Mouse (Mus musculus): ENCODE data around the gene Gm17364. TPM values are rescaled to one million over a fixed set of nuclear protein-coding genes. Genes with fewer than 3 reads are reported as not detected.
A peak's percentile ranks its signal among the peaks of the same experiment; 100 is the strongest.
"Not testable (repeated sequence)": the region's sequence is repeated elsewhere in the genome, so short reads cannot be mapped to it uniquely, and the experiment has no call there.

Gm17364 gene
- polyA plus RNA-seq, 1 experiment from 2014 or later, result not detected

DNA sequence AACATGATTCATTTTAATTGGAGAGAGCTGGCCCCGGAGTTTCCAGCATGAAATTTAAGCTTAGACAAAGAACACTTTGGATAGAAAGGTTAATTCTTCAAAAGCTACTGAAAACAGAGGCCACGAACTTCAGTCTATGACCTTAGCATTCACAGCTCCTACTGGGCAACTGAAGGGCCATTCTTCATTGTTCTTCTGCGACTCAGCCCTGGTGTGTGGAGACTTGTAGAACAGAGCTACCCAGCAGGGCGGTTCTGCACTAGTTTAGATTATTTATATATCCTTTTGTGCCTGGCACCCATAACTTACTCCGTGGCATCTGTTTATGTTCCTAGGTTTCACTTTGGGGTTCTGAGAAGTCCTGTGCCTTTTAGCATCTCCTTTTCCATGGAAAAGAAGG lies 19.8 kb upstream of the Gm17364 start:
- Histone ChIP-seq H3K27me3 (replicated peaks; ENCODE audit: control insufficient read depth, insufficient read depth, low read length) (no peaks in the 10 kb centered on the region), H3K4me3 (ENCODE audit: low read depth, low read length) (no peak overlapping the region), H3K36me3 (ENCODE audit: control insufficient read depth, insufficient read depth, low read length) (no peaks in the 10 kb centered on the region), H3K9ac (ENCODE audit: low read length) (no peak overlapping the region), H3K9me3 (replicated peaks; ENCODE audit: control insufficient read depth, low read length) (no peaks in the 10 kb centered on the region), H3K27ac (ENCODE audit: low read depth, low read length) (no peak overlapping the region), H3K4me2 (ENCODE audit: low read length) (no peak overlapping the region), H3K4me1 (ENCODE audit: control insufficient read depth, insufficient read depth, low read length) (no peaks in the 10 kb centered on the region)
- DNase-seq (ENCODE audit: low spot score) (no peak), ATAC-seq (no peak)
- WGBS, result 52% methylated on average over 5 of the region's 5 CpGs

DNA sequence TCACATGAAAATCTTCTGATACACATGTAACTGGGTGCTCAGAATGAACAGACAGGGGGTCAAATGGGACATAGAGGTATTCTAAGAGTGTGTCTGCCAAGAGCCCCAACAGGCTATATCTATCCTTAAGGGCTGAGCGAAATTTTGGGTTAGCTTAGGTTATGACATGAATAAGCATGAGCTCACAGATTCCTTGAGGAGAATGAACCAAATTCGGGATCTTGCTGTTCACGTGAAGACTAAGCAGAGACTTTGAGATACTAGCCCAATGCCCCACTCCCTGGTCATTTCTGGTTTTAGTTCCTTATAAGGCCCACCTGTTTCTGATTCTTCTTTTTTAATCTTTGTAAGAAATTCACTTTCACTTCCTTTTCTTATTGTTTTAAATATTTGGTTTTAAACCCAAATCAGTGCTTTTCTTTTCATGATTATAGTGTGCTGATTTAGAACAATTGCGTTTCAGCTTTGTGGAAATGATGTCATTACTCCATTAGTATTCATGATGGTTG lies 17.7 kb upstream of the Gm17364 start:
- Histone ChIP-seq H3K27me3 (replicated peaks; ENCODE audit: control insufficient read depth, insufficient read depth, low read length) (no peaks in the 10 kb centered on the region), H3K36me3 (ENCODE audit: control insufficient read depth, insufficient read depth, low read length) (no peaks in the 10 kb centered on the region), H3K4me3 (ENCODE audit: low read depth, low read length) (no peak overlapping the region), H3K4me2 (ENCODE audit: low read length) (no peak overlapping the region), H3K9ac (ENCODE audit: low read length) (no peak overlapping the region), H3K27ac (ENCODE audit: low read depth, low read length) (no peak overlapping the region), H3K9me3 (replicated peaks; ENCODE audit: control insufficient read depth, low read length) (no peaks in the 10 kb centered on the region), H3K4me1 (ENCODE audit: control insufficient read depth, insufficient read depth, low read length) (no peaks in the 10 kb centered on the region)
- ATAC-seq, result no peak
- DNase-seq (ENCODE audit: low spot score), result no peak
- WGBS, result 84% methylated on average over 4 of the region's 4 CpGs

DNA sequence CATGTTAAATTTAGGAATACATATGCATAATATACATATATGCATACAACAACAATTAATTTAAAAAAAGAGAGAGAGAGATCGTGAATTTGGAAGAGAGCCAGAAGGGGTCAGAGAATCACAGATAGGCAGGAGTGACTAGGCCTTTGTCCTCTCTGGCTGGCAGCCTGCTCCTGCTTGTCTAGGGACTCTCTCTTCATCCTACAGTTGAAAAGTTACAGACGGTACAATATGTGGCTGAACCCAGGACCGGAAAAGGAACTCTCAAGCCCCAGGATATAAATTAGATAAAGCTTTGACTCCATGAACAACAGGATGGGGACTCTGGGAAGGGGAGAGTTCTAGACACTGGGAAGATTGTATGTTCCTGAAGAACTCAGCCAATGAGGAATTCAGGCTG lies 12.5 kb upstream of the Gm17364 start:
- DNase-seq (ENCODE audit: low spot score), result no peak
- Histone ChIP-seq H3K27me3 (replicated peaks; ENCODE audit: control insufficient read depth, insufficient read depth, low read length) (no peaks in the 10 kb centered on the region), H3K9me3 (replicated peaks; ENCODE audit: control insufficient read depth, low read length) (no peaks in the 10 kb centered on the region), H3K4me3 (ENCODE audit: low read depth, low read length) (no peak overlapping the region), H3K4me1 (ENCODE audit: control insufficient read depth, insufficient read depth, low read length) (no peaks in the 10 kb centered on the region), H3K27ac (ENCODE audit: low read depth, low read length) (no peak overlapping the region), H3K4me2 (ENCODE audit: low read length) (no peak overlapping the region), H3K9ac (ENCODE audit: low read length) (no peak overlapping the region), H3K36me3 (ENCODE audit: control insufficient read depth, insufficient read depth, low read length) (no peaks in the 10 kb centered on the region)
- ATAC-seq, result no peak
- 74% methylated on average over 3 of the region's 3 CpGs for WGBS

DNA sequence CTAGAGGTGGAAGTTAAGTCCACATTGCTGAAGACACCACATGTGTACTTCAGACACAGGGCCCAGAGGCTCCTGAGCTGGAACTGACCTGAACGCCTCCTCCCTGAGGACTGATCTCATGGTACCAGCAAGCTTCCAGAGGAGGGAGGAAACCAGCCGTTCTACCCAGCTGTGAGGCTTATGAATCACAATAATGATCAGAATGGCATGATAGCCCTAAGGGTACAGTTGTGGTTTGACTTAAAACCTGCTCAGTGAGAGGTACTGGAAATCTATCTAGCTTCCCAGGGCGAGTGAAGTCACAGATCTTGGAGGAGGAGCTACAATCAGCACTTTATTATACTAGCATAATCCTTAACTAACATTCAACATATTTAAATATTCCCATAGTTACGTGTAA lies 11.7 kb upstream of the Gm17364 start:
- no peak overlapping the region for H3K4me3 ChIP-seq (ENCODE audit: low read depth, low read length)
- H3K9me3 ChIP-seq (replicated peaks; ENCODE audit: control insufficient read depth, low read length), result no peaks in the 10 kb centered on the region
- H3K4me1 ChIP-seq (ENCODE audit: control insufficient read depth, insufficient read depth, low read length), result no peaks in the 10 kb centered on the region
- H3K36me3 ChIP-seq (ENCODE audit: control insufficient read depth, insufficient read depth, low read length), result no peaks in the 10 kb centered on the region
- H3K27ac ChIP-seq (ENCODE audit: low read depth, low read length), result no peak overlapping the region
- WGBS, result 81% methylated on average over 4 of the region's 4 CpGs
- no peak overlapping the region for H3K4me2 ChIP-seq (ENCODE audit: low read length)
- H3K9ac ChIP-seq (ENCODE audit: low read length), result no peak overlapping the region
- DNase-seq (ENCODE audit: low spot score) (no peak), ATAC-seq (no peak)
- H3K27me3 ChIP-seq (replicated peaks; ENCODE audit: control insufficient read depth, insufficient read depth, low read length), result no peaks in the 10 kb centered on the region

DNA sequence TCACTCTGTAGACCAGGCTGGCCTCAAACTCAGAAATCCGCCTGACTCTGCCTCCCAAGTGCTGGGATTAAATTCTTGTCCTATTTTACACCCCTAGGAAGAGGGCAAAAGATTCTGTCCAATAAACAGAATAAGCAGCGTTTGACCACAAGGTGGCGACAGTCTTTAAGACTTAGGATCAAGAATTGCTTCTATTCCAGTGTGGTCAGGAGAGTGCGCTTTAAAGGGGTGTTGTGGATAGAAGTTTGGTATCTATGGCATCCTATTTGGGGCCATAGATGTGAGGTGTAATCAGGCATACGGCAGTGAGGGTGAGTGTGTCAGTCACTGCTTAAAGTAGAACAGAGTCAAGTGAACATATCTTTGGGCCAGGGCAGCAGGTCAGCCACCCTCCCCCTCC lies 9.5 kb upstream of the Gm17364 start:
- no peaks in the 10 kb centered on the region for H3K27me3 ChIP-seq (replicated peaks; ENCODE audit: control insufficient read depth, insufficient read depth, low read length)
- H3K27ac ChIP-seq (ENCODE audit: low read depth, low read length), result no peak overlapping the region
- WGBS, result 28% methylated on average over 5 of the region's 5 CpGs
- no peak overlapping the region for H3K9ac ChIP-seq (ENCODE audit: low read length)
- no peaks in the 10 kb centered on the region for H3K4me1 ChIP-seq (ENCODE audit: control insufficient read depth, insufficient read depth, low read length)
- DNase-seq (ENCODE audit: low spot score), result peak; percentile 94
- no peaks in the 10 kb centered on the region for H3K9me3 ChIP-seq (replicated peaks; ENCODE audit: control insufficient read depth, low read length)
- H3K36me3 ChIP-seq (ENCODE audit: control insufficient read depth, insufficient read depth, low read length), result no peaks in the 10 kb centered on the region
- ATAC-seq, result peak; percentile 75
- H3K4me3 ChIP-seq (ENCODE audit: low read depth, low read length), result no peak overlapping the region
- no peak overlapping the region for H3K4me2 ChIP-seq (ENCODE audit: low read length)

DNA sequence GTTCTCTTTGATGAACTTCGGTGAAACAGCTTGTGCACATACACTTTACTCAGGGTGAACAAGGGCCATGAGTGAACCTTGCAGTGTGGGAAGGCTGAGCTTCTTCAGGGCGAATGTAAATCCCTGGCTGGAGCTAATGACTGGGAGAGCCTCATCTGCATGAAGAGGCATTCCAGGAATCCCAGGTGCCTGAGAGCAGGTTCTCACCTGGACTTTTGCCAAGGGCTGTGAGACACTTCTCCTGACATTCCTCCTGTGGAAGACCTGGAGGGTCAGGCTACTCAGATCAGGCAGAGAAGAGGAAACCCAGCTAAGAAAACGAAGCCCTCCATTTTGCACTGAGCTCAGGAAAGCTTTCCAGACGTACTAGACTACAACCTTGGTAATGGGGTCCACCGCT lies 6.9 kb upstream of the Gm17364 start:
- Histone ChIP-seq H3K4me2 (ENCODE audit: low read length) (no peak overlapping the region), H3K4me3 (ENCODE audit: low read depth, low read length) (no peak overlapping the region), H3K27me3 (replicated peaks; ENCODE audit: control insufficient read depth, insufficient read depth, low read length) (no peaks in the 10 kb centered on the region), H3K27ac (ENCODE audit: low read depth, low read length) (no peak overlapping the region), H3K4me1 (ENCODE audit: control insufficient read depth, insufficient read depth, low read length) (no peaks in the 10 kb centered on the region), H3K9ac (ENCODE audit: low read length) (no peak overlapping the region), H3K9me3 (replicated peaks; ENCODE audit: control insufficient read depth, low read length) (no peaks in the 10 kb centered on the region), H3K36me3 (ENCODE audit: control insufficient read depth, insufficient read depth, low read length) (no peaks in the 10 kb centered on the region)
- no peak for ATAC-seq
- 77% methylated on average over 5 of the region's 5 CpGs for WGBS
- DNase-seq (ENCODE audit: low spot score), result no peak

DNA sequence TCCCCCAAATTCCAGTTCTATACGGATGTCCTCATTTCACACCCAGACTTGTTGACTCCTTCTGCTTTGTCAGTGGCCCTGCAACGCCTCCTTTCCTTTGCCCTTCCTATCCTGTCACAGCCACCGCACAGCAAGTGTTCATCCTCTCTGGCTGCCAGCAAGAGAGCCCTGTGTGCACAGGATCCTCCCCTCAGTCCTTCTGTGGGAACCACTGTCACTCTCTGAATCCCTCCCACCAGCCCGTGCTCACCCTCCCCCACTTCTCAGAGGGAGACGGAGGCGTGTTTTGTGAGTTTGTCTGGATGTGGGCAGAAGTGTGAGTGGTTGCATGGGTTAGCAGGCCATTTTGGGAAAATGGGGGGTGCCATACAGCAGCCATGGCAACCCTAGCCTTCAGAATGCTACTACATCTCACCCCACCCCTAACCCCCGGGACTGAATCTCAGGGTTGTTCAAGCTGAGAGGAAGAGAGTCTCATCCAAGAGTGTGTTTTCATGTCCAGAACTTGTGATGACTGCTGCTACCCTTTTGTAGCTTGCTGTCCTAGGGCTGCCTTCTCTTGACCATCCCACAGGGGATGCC lies 5.9 kb downstream of the Gm17364 start:
- H3K4me1 ChIP-seq (ENCODE audit: control insufficient read depth, insufficient read depth, low read length), result no peaks in the 10 kb centered on the region
- DNase-seq (ENCODE audit: low spot score) (no peak), ATAC-seq (no peak)
- no peaks in the 10 kb centered on the region for H3K36me3 ChIP-seq (ENCODE audit: control insufficient read depth, insufficient read depth, low read length)
- H3K27me3 ChIP-seq (replicated peaks; ENCODE audit: control insufficient read depth, insufficient read depth, low read length), result no peaks in the 10 kb centered on the region
- H3K9me3 ChIP-seq (replicated peaks; ENCODE audit: control insufficient read depth, low read length), result no peaks in the 10 kb centered on the region
- 38% methylated on average over 7 of the region's 7 CpGs for WGBS
- H3K27ac ChIP-seq (ENCODE audit: low read depth, low read length), result no peak overlapping the region
- no peak overlapping the region for H3K4me3 ChIP-seq (ENCODE audit: low read depth, low read length)
- H3K4me2 ChIP-seq (ENCODE audit: low read length), result no peak overlapping the region
- no peak overlapping the region for H3K9ac ChIP-seq (ENCODE audit: low read length)

DNA sequence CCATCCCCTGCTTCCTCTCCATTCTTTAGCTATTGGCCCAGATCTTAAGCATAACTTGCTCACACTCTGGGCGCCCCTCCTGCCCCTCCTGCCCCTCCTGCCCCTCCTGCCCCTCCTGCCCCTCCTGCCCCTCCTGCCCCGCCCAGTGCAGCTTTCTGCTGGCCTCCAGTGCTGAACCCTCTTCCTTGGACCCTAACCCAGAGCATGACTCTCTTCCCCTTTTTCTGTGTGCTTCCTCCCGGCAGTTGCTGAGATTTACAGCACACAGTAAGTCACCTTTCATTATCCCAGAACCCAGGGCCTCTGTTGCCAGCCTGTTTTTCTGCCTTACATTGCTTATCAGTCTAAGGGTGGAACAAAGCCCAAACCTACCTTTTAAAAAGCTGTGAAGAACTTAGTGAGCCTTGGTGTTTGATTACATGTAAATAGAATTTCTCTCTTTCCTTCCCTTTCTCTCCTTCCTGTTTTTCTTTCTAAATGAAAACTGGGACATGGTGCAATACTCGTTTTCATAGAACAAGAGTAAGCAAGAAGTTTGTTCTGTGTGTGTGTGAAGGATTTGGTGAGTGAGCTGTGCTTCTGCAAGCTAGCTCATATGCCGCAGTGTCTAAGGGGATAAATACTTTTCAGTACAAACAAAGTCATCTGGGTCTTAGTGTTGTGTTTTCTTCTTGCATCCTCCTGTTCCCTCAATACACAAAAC lies 10.3 kb downstream of the Gm17364 start:
- no peaks in the 10 kb centered on the region for H3K9me3 ChIP-seq (replicated peaks; ENCODE audit: control insufficient read depth, low read length)
- H3K9ac ChIP-seq (ENCODE audit: low read length), result no peak overlapping the region
- ATAC-seq (no peak), DNase-seq (ENCODE audit: low spot score) (no peak)
- H3K4me1 ChIP-seq (ENCODE audit: control insufficient read depth, insufficient read depth, low read length), result no peaks in the 10 kb centered on the region
- H3K4me2 ChIP-seq (ENCODE audit: low read length), result no peak overlapping the region
- H3K36me3 ChIP-seq (ENCODE audit: control insufficient read depth, insufficient read depth, low read length), result no peaks in the 10 kb centered on the region
- no peak overlapping the region for H3K4me3 ChIP-seq (ENCODE audit: low read depth, low read length)
- no peak overlapping the region for H3K27ac ChIP-seq (ENCODE audit: low read depth, low read length)
- H3K27me3 ChIP-seq (replicated peaks; ENCODE audit: control insufficient read depth, insufficient read depth, low read length), result no peaks in the 10 kb centered on the region
- WGBS, result 78% methylated on average over 5 of the region's 5 CpGs

DNA sequence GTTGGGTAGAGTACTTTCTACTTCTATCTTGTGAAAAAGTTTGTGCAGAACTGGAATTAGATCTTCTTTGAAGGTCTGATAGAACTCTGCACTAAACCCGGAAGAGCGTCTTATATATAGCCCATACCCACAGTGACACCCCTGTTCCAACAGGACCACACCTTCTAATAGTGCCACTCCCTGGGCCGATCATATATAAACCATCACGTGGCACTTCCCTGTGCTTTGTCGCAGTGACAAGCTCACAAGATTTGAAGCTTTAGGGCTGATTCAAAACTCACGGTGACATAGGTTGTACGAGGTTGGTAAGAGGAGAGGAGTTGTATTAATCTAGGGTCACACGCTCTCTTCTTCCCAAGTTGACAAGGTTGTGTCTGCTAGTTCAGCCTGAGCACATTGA lies 12.2 kb downstream of the Gm17364 start:
- not testable (repeated sequence) for ATAC-seq; H3K36me3 ChIP-seq (ENCODE audit: control insufficient read depth, insufficient read depth, low read length); DNase-seq (ENCODE audit: low spot score); H3K27ac ChIP-seq (ENCODE audit: low read depth, low read length); H3K4me1 ChIP-seq (ENCODE audit: control insufficient read depth, insufficient read depth, low read length); H3K9ac ChIP-seq (ENCODE audit: low read length); H3K27me3 ChIP-seq (replicated peaks; ENCODE audit: control insufficient read depth, insufficient read depth, low read length); H3K4me3 ChIP-seq (ENCODE audit: low read depth, low read length); H3K4me2 ChIP-seq (ENCODE audit: low read length); H3K9me3 ChIP-seq (replicated peaks; ENCODE audit: control insufficient read depth, low read length)
- WGBS, result 97% methylated on average over 8 of the region's 8 CpGs
